Mouse (Mus musculus) neural tube, embryonic 11.5 days (tissue): ENCODE measurements around the gene Kifc5b. TPM values are rescaled to one million over a fixed set of nuclear protein-coding genes. Genes with fewer than 3 reads are reported as not detected.

Source experiments
- ATAC-seq: fragments of 200-750 bp; cut with Nextera tagmentation; 2 replicates; pipeline ENCODE4 v1.8.0; 2017; ENCODE audit warnings: moderate number of reproducible peaks, mild to moderate bottlenecking, moderate TSS enrichment, moderate library complexity; ENCODE audit not compliant: insufficient read depth, low FRiP score, low TSS enrichment
- DNase-seq: peaks from one replicate; pipeline ENCODE4 v3.0.0-alpha.2; 2015; ENCODE audit warnings: low spot score
- H3K27ac ChIP-seq: fragments of 300-500 bp; sonication (generic); 2 replicates; pipeline ENCODE4 v1.5.1; 2014; ENCODE audit warnings: low read depth, mild to moderate bottlenecking, low read length
- H3K27me3 ChIP-seq: fragments of 300-500 bp; sonication (generic); 2 replicates; pipeline ENCODE4 v1.6.1; 2014; ENCODE audit warnings: mild to moderate bottlenecking, low read length, mixed read lengths; ENCODE audit not compliant: control insufficient read depth, insufficient read depth
- H3K36me3 ChIP-seq: fragments of 300-500 bp; sonication (generic); 2 replicates; pipeline ENCODE4 v1.6.1; 2014; ENCODE audit warnings: mild to moderate bottlenecking, low read length, moderate library complexity, mixed read lengths; ENCODE audit not compliant: control insufficient read depth, insufficient read depth
- H3K4me1 ChIP-seq: fragments of 300-500 bp; sonication (generic); 2 replicates; pipeline ENCODE4 v1.6.1; 2014; ENCODE audit warnings: low read length, mixed read lengths; ENCODE audit not compliant: control insufficient read depth, insufficient read depth
- H3K4me2 ChIP-seq: fragments of 300-500 bp; sonication (generic); 2 replicates; pipeline ENCODE4 v1.6.1; 2014; ENCODE audit warnings: low read depth, mild to moderate bottlenecking, moderate library complexity
- H3K4me3 ChIP-seq: fragments of 300-500 bp; sonication (generic); 2 replicates; pipeline ENCODE4 v1.5.1; 2014; ENCODE audit warnings: low read depth, low read length
- H3K9ac ChIP-seq: fragments of 300-500 bp; sonication (generic); 2 replicates; pipeline ENCODE4 v1.6.1; 2014; ENCODE audit warnings: mild to moderate bottlenecking, low read length
- H3K9me3 ChIP-seq: fragments of 300-500 bp; sonication (generic); 2 replicates; pipeline ENCODE4 v1.6.1; 2016; ENCODE audit warnings: low read length; ENCODE audit not compliant: control insufficient read depth
- WGBS: fragments of 180-500 bp; shearing (Covaris S2); extraction: QIAGEN DNeasy Blood & Tissue Kit; methylation state at CpG from one replicate; pipeline ENCODE4 v1.1.7; 2014; 5-methylcytosine and 5-hydroxymethylcytosine counted together
- polyA plus RNA-seq: library from polyadenylated mRNA; unstranded; fragments of >200 nt; fragmentation: Nextera tagmentation; extraction: Ambion mirVana; gene quantifications from 2 replicates; pipeline ENCODE4 v1.2.1, GENCODE M21; 2014

The Kifc5b gene
- polyA plus RNA-seq, 1 experiment from 2014 or later = 5.6 TPM

GRCm38 (mm10) chr17:26947231-26948100, 30.6 kb downstream of the Kifc5b start:
- no peak for ATAC-seq
- Histone ChIP-seq H3K4me1 (peaks cover 49% of the 10 kb centered on the region), H3K36me3 (no peaks in the 10 kb centered on the region), H3K27me3 (no peaks in the 10 kb centered on the region), H3K9ac (no peak overlapping the region; the same call in 1 of the 2 replicates), H3K4me3 (peak overlapping the region; percentile 8; the same call in 1 of the 2 replicates), H3K4me2 (peak overlapping the region; percentile 78), H3K9me3 (no peaks in the 10 kb centered on the region), H3K27ac (no peak overlapping the region)
- DNase-seq = no peak
- 40% methylated on average over 12 of the region's 12 CpGs for WGBS

- H3K36me3 ChIP-seq = no peaks in the 10 kb centered on the region
- peak overlapping the region; percentile 64 for H3K27ac ChIP-seq
- H3K9me3 ChIP-seq = no peaks in the 10 kb centered on the region
- ATAC-seq (no peak), DNase-seq (peak; percentile 67)
- peaks cover 56% of the 10 kb centered on the region for H3K4me1 ChIP-seq
- no peaks in the 10 kb centered on the region for H3K27me3 ChIP-seq
- H3K4me3 ChIP-seq = peak overlapping the region; percentile 76
- WGBS = under 1% methylated on average over 41 of the region's 87 CpGs
- H3K4me2 ChIP-seq = peak overlapping the region; percentile 100
- H3K9ac ChIP-seq = peak overlapping the region; percentile 84
These were observed 31.6 kb downstream of the Kifc5b start for GRCm38 (mm10) chr17:26948316-26949050.

- peaks cover 57% of the 10 kb centered on the region for H3K4me1 ChIP-seq
These were observed 32.2 kb downstream of the Kifc5b start for GRCm38 (mm10) chr17:26949051-26949577.

GRCm38 (mm10) chr17:26949866-26950265, 33.0 kb downstream of the Kifc5b start:
- H3K4me3 ChIP-seq = peak overlapping the region; percentile 6; the same call in 1 of the 2 replicates
- no peak for DNase-seq
- WGBS = 50% methylated on average over 5 of the region's 5 CpGs
- H3K9me3 ChIP-seq = no peaks in the 10 kb centered on the region
- H3K4me1 ChIP-seq = peaks cover 57% of the 10 kb centered on the region
- H3K36me3 ChIP-seq = no peaks in the 10 kb centered on the region
- no peak overlapping the region; the same call in 1 of the 2 replicates for H3K9ac ChIP-seq
- no peaks in the 10 kb centered on the region for H3K27me3 ChIP-seq
- no peak overlapping the region for H3K27ac ChIP-seq
- peak overlapping the region; percentile 100 for H3K4me2 ChIP-seq
- ATAC-seq = no peak

More at GRCm38 (mm10) chr17:26949051-26949577, 32.2 kb downstream of the Kifc5b start:
- no peaks in the 10 kb centered on the region for H3K9me3 ChIP-seq
- H3K27me3 ChIP-seq = no peaks in the 10 kb centered on the region
- no peak for DNase-seq
- no peaks in the 10 kb centered on the region for H3K36me3 ChIP-seq
- 14% methylated on average over 13 of the region's 14 CpGs for WGBS
- H3K9ac ChIP-seq = peak overlapping the region; percentile 84
- H3K4me3 ChIP-seq = peak overlapping the region; percentile 76
- no peak for ATAC-seq
- H3K27ac ChIP-seq = peak overlapping the region; percentile 64; the same call in 1 of the 2 replicates
- peak overlapping the region; percentile 100 for H3K4me2 ChIP-seq

DNA sequence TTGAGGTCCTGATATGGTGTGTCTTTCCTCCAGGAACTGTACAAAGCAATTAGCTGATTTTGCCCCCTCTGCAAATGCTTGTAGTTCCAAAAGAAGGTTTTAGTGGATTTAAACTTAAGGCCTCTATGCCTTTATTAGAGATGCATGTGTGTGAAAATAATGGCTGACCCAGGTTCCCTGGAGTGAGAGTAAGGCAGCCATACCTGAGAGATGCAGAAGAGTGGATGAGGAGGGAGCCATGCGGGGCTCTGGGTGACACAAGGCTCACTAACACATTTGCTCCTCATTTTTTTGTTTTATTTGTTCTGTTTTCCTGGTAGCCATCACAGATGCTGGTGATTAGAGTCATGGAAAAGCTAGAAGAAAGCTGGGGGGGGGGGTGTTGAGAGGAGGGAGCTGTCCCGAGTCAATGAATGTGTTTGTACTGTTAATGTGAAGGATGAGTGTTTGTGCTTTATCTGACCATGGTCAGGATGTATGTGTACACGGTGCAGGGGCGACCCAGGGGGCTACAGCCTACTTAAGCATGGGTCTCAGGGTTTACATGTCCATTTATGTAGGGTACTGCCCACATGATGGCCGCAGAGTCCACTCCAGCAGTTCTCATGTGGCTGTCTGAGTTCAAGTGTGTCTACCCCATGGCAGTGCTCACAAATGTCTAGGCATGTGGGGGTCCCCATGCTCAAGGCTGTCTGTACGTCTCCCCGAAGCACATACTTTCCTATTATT, 33.8 kb downstream of the Kifc5b start:
- no peak for ATAC-seq
- Histone ChIP-seq H3K9me3 (no peaks in the 10 kb centered on the region), H3K4me3 (peak overlapping the region; percentile 32), H3K27ac (peak overlapping the region; percentile 49; the same call in 1 of the 2 replicates), H3K36me3 (0 out of 2 replicates have a peak, but pooled peaks cover 4% of the 10 kb centered on the region), H3K4me1 (peaks cover 55% of the 10 kb centered on the region), H3K4me2 (peak overlapping the region; percentile 75), H3K9ac (peak overlapping the region; percentile 56), H3K27me3 (no peaks in the 10 kb centered on the region)
- DNase-seq = no peak
- WGBS = 42% methylated on average over 7 of the region's 7 CpGs

DNA sequence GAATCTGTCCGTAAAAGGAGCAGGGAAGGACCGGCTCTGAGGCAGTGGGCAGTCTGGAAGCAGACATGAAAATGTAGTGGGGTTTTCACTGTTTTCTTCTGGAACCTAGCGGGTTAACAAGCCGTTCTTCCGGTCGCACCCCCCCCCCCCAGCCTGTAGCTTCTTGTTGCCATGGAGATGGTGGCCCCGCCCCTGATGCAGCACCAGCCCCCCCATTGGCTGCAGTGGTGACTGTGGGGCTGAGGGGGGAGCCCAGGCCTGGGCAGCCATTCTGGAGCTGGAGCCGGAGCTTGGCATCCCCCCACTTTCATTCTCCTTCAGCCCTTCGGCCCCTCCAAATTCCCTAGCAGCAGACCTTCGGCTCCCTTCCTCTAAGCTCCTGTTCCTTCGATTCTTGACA, 34.5 kb downstream of the Kifc5b start:
- Histone ChIP-seq H3K4me1 (peaks cover 50% of the 10 kb centered on the region), H3K4me2 (peak overlapping the region; percentile 75), H3K9me3 (no peaks in the 10 kb centered on the region), H3K4me3 (peak overlapping the region; percentile 32), H3K36me3 (0 out of 2 replicates have a peak, but pooled peaks cover 4% of the 10 kb centered on the region), H3K27ac (no peak overlapping the region), H3K27me3 (no peaks in the 10 kb centered on the region), H3K9ac (peak overlapping the region; percentile 56)
- peak; percentile 89 for DNase-seq
- WGBS = under 1% methylated on average over 10 of the region's 11 CpGs
- ATAC-seq = peak; percentile 78

DNA sequence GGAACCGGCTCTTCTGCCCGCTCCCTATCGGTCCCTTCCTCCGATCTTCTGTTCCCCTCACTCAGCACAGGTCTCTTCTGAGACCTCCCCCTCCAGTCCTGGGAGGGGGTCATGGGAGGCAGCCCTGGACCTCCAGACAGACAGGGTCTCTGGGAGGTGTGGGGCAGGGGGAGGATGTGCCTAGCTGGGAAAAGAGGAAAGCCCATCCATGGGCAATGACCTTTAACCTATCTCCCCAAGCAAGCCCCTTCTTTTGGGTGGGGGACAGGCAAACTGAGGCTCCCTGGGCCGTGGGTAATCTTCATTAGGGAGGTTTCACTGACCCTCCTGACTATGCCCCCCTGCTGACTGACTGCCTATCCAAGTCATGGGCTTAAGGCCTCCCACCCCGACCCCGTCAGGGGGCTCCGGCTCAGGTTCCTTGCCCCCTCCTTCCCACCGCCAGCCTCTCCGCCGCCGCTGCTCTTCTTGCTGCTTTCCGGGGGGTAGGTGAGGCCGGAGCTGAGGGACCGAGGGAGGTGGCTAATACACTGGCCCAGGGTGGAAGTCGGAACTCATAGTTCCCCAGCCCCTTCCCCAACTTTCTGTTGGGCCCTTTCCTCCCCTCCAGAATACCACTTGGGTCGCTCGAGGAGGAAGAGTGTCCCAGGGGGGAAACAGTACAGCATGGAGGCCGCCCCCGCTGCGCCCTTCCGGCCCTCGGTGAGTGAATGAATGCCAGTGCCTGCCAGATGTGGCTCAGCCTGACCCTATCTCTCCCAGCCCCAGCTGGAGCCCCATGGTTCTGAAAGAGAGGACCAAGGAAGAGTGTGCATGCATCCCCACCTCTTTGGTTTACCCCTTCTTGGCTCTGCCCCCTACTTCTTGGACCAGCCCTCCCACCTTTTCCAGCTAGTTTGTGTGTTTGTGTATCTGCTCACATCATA, 35.3 kb downstream of the Kifc5b start:
- H3K4me3 ChIP-seq = peak overlapping the region; percentile 32
- H3K27ac ChIP-seq = peak overlapping the region; percentile 15; the same call in 1 of the 2 replicates
- H3K27me3 ChIP-seq = no peaks in the 10 kb centered on the region
- peaks cover 43% of the 10 kb centered on the region for H3K4me1 ChIP-seq
- no peak for DNase-seq
- 3% methylated on average over 23 of the region's 23 CpGs for WGBS
- H3K36me3 ChIP-seq = peaks cover 6% of the 10 kb centered on the region; the same call in 1 of the 2 replicates
- ATAC-seq = no peak
- no peaks in the 10 kb centered on the region for H3K9me3 ChIP-seq
- H3K4me2 ChIP-seq = peak overlapping the region; percentile 75
- H3K9ac ChIP-seq = peak overlapping the region; percentile 56
